In the genomic region with DNA sequence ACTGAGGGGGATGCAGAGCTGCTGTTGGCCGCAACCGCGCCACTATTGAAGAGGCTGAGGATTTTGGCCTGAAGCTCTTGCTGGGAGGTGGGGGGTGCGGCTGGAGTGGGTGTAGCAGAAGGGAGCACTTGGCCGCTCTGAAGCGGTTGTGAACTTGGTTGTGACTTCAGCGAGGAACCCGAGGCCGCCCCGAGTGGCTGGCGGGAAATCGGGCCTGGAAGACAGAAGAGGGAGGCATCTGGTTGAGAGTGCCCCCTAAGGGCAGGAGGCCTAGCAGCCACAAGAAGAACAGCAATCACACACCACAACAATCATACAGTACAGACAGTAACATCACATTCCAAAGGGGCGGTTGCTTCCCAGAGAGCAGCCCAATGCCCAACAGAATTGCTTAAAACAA, we compare ENCODE assay signal across 23 mouse cellular contexts. TPM values are rescaled to one million over a fixed set of nuclear protein-coding genes. Genes with fewer than 3 reads are reported as not detected.
DNase-seq lines count a peak whose midpoint lies in the region; ATAC-seq and TF ChIP-seq lines count a peak whose summit lies in the region.
"Had no signal": no experiment of that assay in that cellular context is flagged by ENCODE, and none has a peak within 500 bp of the region (broad histone marks: within the 10 kb centered on the region; RNA-seq: fewer than 3 reads in every experiment).

No protein-coding gene starts in this region.

- H3K27ac ChIP-seq in midbrain, embryonic 10.5 days (replicated peaks): no peak overlapping the region
- H3K27ac ChIP-seq in midbrain, embryonic 14.5 days (replicated peaks; ENCODE audit: low read depth, low read length): no peak overlapping the region
- H3K27ac ChIP-seq in cortical plate, adult 2 months (ENCODE audit: insufficient read depth, low read length): no peak overlapping the region
- H3K27ac ChIP-seq: heart, embryonic 15.5 days; hindbrain, embryonic 15.5 days; intestine, embryonic 15.5 days; limb, embryonic 15.5 days; liver, embryonic 14.5 days; lung, embryonic 15.5 days had no signal

- no peak overlapping the region for H3K4me2 ChIP-seq in midbrain, embryonic 14.5 days (ENCODE audit: low read length)
- H3K4me2 ChIP-seq: heart, embryonic 15.5 days; hindbrain, embryonic 15.5 days; intestine, embryonic 15.5 days; limb, embryonic 15.5 days; lung, embryonic 15.5 days had no signal

- 92% methylated on average over 13 of the region's 13 CpGs for WGBS in midbrain, embryonic 10.5 days
- 92% methylated on average over 13 of the region's 13 CpGs for WGBS in midbrain, embryonic 14.5 days

- 0 out of 2 replicates have a peak, but pooled peaks have one; percentile 10 for TF ChIP-seq CTCF in cortical plate, adult 2 months (IDR thresholded peaks at IDR 0.05; ENCODE audit: extremely low read depth, insufficient read depth, low read length)

- no peaks in the 10 kb centered on the region for H3K9me3 ChIP-seq in midbrain, embryonic 10.5 days (replicated peaks)
- no peaks in the 10 kb centered on the region for H3K9me3 ChIP-seq in midbrain, embryonic 14.5 days (ENCODE audit: control insufficient read depth, low read length)
- H3K9me3 ChIP-seq: heart, embryonic 15.5 days; hindbrain, embryonic 15.5 days; intestine, embryonic 15.5 days; limb, embryonic 15.5 days; lung, embryonic 15.5 days had no signal

- H3K36me3 ChIP-seq in midbrain, embryonic 10.5 days: peaks cover 85% of the 10 kb centered on the region
- peaks cover 95% of the 10 kb centered on the region for H3K36me3 ChIP-seq in midbrain, embryonic 14.5 days (ENCODE audit: control insufficient read depth, insufficient read depth, low read length)

- H3K27me3 ChIP-seq in midbrain, embryonic 10.5 days (ENCODE audit: low read depth, poor library complexity, severe bottlenecking): peaks cover 36% of the 10 kb centered on the region
- 0 out of 2 replicates have a peak, but pooled peaks cover 2% of the 10 kb centered on the region for H3K27me3 ChIP-seq in midbrain, embryonic 14.5 days (ENCODE audit: control insufficient read depth, insufficient read depth, low read length)
- H3K27me3 ChIP-seq: hindbrain, embryonic 15.5 days had no signal

- H3K4me3 ChIP-seq in midbrain, embryonic 10.5 days: no peak overlapping the region
- H3K4me3 ChIP-seq in midbrain, embryonic 14.5 days (replicated peaks; ENCODE audit: low read depth, low read length): no peak overlapping the region
- no peak overlapping the region for H3K4me3 ChIP-seq in cortical plate, adult 2 months (ENCODE audit: insufficient read depth, low read length)
- H3K4me3 ChIP-seq: heart, embryonic 15.5 days; hindbrain, embryonic 15.5 days; intestine, embryonic 15.5 days; limb, embryonic 15.5 days; lung, embryonic 15.5 days had no signal

- TF ChIP-seq POLR2A in cortical plate, adult 2 months (IDR thresholded peaks at IDR 0.05; ENCODE audit: extremely low read depth, insufficient read depth, low read length): no peak

- no peak overlapping the region for H3K9ac ChIP-seq in midbrain, embryonic 14.5 days (replicated peaks; ENCODE audit: low read length)
- H3K9ac ChIP-seq: heart, embryonic 15.5 days; hindbrain, embryonic 15.5 days; intestine, embryonic 15.5 days; limb, embryonic 15.5 days; liver, embryonic 14.5 days; lung, embryonic 15.5 days had no signal

- peaks cover 19% of the 10 kb centered on the region for H3K4me1 ChIP-seq in midbrain, embryonic 10.5 days
- peaks cover 13% of the 10 kb centered on the region for H3K4me1 ChIP-seq in midbrain, embryonic 14.5 days (ENCODE audit: control insufficient read depth, insufficient read depth, low read length)
- H3K4me1 ChIP-seq in cortical plate, adult 2 months (ENCODE audit: control insufficient read depth, insufficient read depth, low read length): no peaks in the 10 kb centered on the region; the same call in 1 of the 2 replicates

- no peak for ATAC-seq in cerebellum, adult (ENCODE audit: insufficient number of reproducible peaks, low FRiP score, low TSS enrichment)
- 0 out of 2 replicates have a peak, but pooled peaks have one; percentile 8 for ATAC-seq in frontal cortex, adult (ENCODE audit: low TSS enrichment)
- no peak for ATAC-seq in midbrain, embryonic 14.5 days (ENCODE audit: low FRiP score, low TSS enrichment)
- ATAC-seq: forebrain, embryonic 16.5 days; intestine, embryonic 15.5 days had no signal

- peak; percentile 36 for DNase-seq in cerebellum, adult 11-12 months
- DNase-seq in frontal cortex, postnatal 25 days (ENCODE audit: low spot score in 2 of 2): no peak
- peak; percentile 11 for DNase-seq in midbrain, embryonic 10.5 days (ENCODE audit: low spot score)
- no peak for DNase-seq in midbrain, embryonic 14.5 days
- no peak for DNase-seq in spleen, postnatal 14 days (ENCODE audit: low spot score in 2 of 2)
- DNase-seq: adrenal gland, adult 2 months; heart, postnatal 4 days; kidney, postnatal 36 days; layer of hippocampus, adult 9-11 months; left cerebral cortex, postnatal 4 days; lung, postnatal 36 days; thymus, adult 2 months; thymus, postnatal 4 days had no signal

RNA-seq across cellular contexts. Expression of gene Ncoa5, which starts 32.7 kb away (rescaled TPM):
- polyA plus RNA-seq in midbrain, embryonic 10.5 days (2016; fragmentation: Nextera tagmentation; extraction: Ambion mirVana): 95.1 and 109 TPM in 2 replicates
- 76.6 and 105 TPM in 2 replicates for polyA plus RNA-seq in midbrain, embryonic 14.5 days (2014; fragmentation: Nextera tagmentation; extraction: Ambion mirVana)
- 48.0 and 53.1 TPM in 2 replicates for polyA plus RNA-seq in cortical plate, adult 2 months (2012; rRNA removed)

RNA-seq across cellular contexts. Expression of gene Slc12a5, which starts 41.4 kb away (rescaled TPM):
- 0.99 and 2.1 TPM in 2 replicates for polyA plus RNA-seq in midbrain, embryonic 10.5 days (2016; fragmentation: Nextera tagmentation; extraction: Ambion mirVana)
- 53.8 and 63.0 TPM in 2 replicates for polyA plus RNA-seq in midbrain, embryonic 14.5 days (2014; fragmentation: Nextera tagmentation; extraction: Ambion mirVana)
- polyA plus RNA-seq in cortical plate, adult 2 months (2012; rRNA removed): 396 and 421 TPM in 2 replicates

RNA-seq across cellular contexts. Expression of gene Cd40, which starts 53.5 kb away (rescaled TPM):
- polyA plus RNA-seq in midbrain, embryonic 10.5 days (2016; fragmentation: Nextera tagmentation; extraction: Ambion mirVana): 6.4 and 8.1 TPM in 2 replicates
- polyA plus RNA-seq in midbrain, embryonic 14.5 days (2014; fragmentation: Nextera tagmentation; extraction: Ambion mirVana): 5.1 and 7.3 TPM in 2 replicates
- polyA plus RNA-seq in cortical plate, adult 2 months (2012; rRNA removed): 2.0 TPM in 2 replicates

Comparison
In these comparisons a context has a peak if more than half of its experiments do, and no peak if none do; other contexts are left out.
1. DNase-seq: peak in cerebellum, adult 11-12 months (single experiment) and midbrain, embryonic 10.5 days (single experiment); none in frontal cortex, postnatal 25 days (0 of 2), midbrain, embryonic 14.5 days (single experiment) and spleen, postnatal 14 days (0 of 2).
2. RNA of gene Slc12a5, which starts 41.4 kb away (polyA plus RNA-seq): 396 to 421 TPM in cortical plate, adult 2 months and 53.8 to 63.0 TPM in midbrain, embryonic 14.5 days; 0.99 to 2.1 TPM in midbrain, embryonic 10.5 days; every median in the first group is over 10 times any median in the second.